Mouse (Mus musculus) cerebellum, adult (tissue): ENCODE measurements around the gene Ckap5.
"Not testable (repeated sequence)": the region's sequence is repeated elsewhere in the genome, so short reads cannot be mapped to it uniquely, and the experiment has no call there.

Experiments used
- ATAC-seq: cut with Nextera tagmentation; 2 replicates; pipeline ENCODE4 v1.9.2; 2017; ENCODE audit warnings: mild to moderate bottlenecking, moderate library complexity, mixed read lengths; ENCODE audit not compliant: insufficient number of reproducible peaks, low FRiP score, low TSS enrichment

Ckap5 gene

GRCm38 (mm10) chr2:91622356-91622755 is 95.8 kb downstream of the Ckap5 start:
- ATAC-seq: no peak

- not testable (repeated sequence) for ATAC-seq
Measured at GRCm38 (mm10) chr2:91623366-91623765, 96.8 kb downstream of the Ckap5 start.

DNA sequence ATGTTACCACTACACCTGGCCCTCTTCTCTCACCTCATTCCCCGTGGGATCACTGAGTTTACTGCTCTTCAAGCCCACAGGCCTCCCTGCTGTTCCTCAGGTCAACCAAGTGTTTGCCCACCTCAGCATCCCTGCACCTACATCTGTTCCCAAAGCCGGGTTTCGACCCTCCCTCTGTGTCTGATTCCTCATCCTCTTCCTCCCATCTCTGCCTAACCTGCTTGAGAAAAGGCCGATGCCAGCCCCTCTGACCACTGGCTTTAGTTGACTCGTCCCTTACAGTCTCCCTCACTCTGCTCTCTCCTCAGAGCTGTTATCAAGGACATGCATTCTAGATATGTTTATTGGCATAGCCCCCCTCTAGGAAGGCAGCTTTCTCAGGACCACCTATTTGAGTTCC is 100.9 kb downstream of the Ckap5 start:
- no peak for ATAC-seq

DNA sequence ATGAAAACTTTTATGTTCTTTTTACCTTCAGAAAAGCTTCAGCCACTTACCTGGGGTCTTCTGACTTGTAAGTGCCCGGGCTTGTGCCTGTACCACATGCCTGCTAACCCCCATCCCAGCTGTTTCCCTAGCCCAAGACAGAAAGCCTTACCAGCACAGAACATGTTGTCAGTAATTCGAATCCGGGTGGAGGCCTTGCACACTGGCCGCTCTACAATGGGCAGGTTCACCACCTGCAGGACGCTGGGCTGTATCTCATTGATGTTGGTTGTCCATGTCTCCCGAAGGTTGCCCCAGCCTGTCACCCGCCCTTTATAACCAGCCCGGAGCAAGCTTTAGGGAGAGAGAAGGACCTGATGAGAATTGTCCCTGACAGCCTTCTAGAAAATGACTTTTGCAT is 101.6 kb downstream of the Ckap5 start:
- no peak for ATAC-seq

GRCm38 (mm10) chr2:91629682-91630081 is 103.1 kb downstream of the Ckap5 start:
- no peak for ATAC-seq

GRCm38 (mm10) chr2:91630384-91630783 is 103.8 kb downstream of the Ckap5 start:
- ATAC-seq: no peak

DNA sequence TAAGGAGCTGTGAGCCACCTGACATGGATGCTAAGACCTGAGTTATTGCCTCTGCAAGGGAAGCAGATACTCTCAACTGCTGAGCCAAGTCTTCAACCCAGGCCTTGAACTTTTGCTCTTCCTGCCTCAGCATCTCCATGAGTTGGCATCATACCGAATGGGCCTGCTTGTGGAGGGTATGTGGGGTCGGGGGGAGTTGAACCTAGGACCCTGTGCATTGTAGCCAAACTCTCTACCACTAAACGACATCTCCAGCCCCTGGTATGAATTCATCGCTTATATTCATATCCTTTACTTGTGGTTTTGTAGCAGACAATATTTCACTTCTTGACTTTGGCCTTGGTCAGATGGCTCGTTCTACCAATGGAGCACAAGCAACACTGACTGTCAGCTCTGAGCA is 105.3 kb downstream of the Ckap5 start:
- no peak for ATAC-seq

DNA sequence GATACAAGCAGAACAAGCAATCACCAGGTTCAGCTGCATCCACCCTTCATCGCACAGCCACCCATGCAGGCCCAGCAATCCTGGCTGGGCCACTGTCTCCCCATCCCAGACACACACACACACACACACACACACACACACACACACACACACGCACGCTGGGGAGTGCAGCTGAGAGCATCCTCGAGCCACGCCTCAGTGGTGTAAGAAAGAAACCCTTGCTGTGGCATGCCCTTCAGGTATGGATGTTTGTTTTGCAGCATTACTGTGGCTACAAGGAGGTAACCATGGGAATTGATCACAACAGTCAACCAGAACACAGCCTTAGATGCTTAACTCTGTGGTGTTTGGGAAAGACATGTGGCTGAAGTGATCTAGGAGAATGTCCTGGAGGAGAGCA is 105.8 kb downstream of the Ckap5 start:
- ATAC-seq: no peak

- ATAC-seq: no peak
Measured at GRCm38 (mm10) chr2:91633334-91633977, 106.9 kb downstream of the Ckap5 start.

GRCm38 (mm10) chr2:91634841-91635240 is 108.3 kb downstream of the Ckap5 start:
- peak; percentile 38; the same call in 1 of the 2 replicates for ATAC-seq

DNA sequence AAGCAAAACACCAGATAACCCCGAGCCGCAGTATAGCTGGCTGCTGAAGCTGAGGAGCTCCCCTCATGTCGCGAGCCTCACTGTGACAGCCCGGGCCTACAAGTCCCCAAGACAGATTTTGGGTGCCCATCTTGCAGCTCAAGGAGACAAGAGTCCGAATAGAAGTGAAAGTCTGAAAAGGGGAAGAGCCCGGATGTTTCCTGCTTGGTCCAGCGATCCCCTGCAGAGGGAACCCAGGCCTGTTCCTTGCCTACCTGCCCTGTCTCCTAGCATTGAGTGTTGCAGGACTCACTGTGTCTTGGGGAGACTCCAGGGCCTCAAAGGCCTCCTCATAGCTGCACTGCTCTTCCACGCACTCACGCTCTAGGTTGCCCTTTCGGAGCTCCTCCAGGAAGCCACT is 108.9 kb downstream of the Ckap5 start:
- no peak for ATAC-seq

- ATAC-seq: no peak
Measured at GRCm38 (mm10) chr2:91636229-91636628, 109.7 kb downstream of the Ckap5 start, which contains the start of gene F2. F2 (minus strand) TSS chr2:91636414.

DNA sequence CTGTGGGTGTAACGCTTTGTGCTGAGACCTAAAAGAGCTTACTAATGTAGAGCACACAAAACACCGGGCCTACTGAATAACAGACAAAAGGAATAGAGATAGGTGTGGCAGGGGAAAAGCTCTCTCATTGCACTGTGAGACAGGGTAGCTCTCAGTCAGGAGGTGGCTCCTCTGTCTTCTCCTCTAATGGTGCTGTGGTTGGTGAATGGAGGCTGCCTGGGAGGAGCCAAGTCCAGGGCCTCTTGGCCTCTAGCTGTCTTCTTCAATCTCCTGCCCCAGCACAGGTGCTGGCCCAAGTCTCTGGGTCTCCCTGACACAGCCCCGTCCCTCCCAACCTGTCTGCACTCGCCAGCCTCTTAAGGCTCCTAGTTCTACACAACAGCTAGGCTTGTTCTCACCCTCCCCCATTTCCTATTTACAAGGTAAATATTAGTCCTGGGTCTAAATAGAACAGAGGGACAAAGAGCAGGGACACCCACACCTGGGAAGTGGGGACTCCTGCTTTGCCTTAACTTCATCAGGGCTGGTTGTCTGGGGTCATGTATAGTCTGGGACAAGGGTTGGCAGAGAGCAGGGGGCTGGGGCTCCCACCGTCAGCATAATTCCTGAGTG is 110.3 kb downstream of the Ckap5 start:
- no peak for ATAC-seq

DNA sequence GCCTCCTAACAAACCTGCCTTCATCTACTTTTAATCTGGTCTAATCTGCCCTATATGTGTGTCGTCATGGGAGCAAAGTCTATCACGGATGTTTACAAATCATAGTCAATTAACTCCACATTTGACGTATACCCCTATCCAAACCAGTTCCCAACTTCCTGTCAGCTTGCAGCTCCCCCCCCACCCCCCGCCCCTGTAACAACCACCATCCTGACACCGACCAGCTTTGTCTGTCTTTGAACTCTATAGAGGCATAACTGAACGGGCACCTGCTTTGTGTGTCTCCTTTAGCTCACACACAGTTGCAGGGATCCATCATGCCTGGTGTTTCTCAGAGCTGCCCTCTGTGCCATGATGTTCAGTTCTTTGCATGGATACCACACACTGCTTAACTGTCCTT is 112.4 kb downstream of the Ckap5 start:
- no peak for ATAC-seq

- ATAC-seq: no peak
Measured at GRCm38 (mm10) chr2:91642825-91643415, 116.4 kb downstream of the Ckap5 start.

- no peak for ATAC-seq
Measured at GRCm38 (mm10) chr2:91644021-91644420, 117.5 kb downstream of the Ckap5 start.

- ATAC-seq: no peak
Measured at GRCm38 (mm10) chr2:91645354-91645753, 118.8 kb downstream of the Ckap5 start.

DNA sequence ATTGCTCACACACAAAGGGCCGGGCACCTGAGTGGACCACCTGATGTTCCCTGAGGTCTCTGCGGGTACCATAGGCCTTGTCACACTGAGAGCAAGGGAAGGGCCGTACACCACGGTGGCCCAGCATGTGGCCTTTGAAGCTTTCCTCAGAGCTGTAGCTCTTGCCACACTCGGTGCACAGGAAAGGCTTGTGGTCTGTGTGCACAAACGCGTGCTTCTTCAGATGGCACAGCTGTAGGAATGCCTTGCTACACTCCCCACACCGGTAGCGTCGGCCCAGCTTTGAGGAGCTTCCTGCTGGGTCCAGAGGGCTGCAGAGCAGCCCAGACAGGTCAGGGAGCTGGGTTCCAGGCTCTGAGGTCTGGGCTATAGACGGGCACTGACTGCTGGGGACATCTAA is 119.2 kb downstream of the Ckap5 start:
- no peak for ATAC-seq

- ATAC-seq: no peak
Measured at GRCm38 (mm10) chr2:91646733-91647132, 120.2 kb downstream of the Ckap5 start.

DNA sequence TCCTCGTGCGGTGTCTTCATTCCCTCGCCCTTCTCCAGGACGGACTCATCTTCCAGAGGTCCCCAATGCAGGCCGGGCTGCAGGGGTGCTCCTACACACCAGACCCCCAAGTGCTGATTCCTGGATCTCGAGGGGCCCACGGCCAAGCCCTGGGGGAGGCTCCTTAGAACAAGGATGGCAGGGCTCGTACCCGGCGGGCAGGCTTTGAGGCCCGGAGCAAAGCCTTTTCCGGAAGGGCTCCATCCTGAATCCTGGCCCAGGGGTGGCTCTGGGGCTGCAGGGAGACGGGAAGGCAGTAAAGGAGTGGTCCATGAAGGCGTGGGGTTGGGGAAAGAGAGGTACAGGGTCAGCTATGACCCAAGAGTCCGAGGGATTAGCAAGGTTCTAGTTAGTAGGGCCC is 122.6 kb downstream of the Ckap5 start:
- ATAC-seq: peak; percentile 24; the same call in 1 of the 2 replicates

GRCm38 (mm10) chr2:91649553-91650359 is 123.2 kb downstream of the Ckap5 start, which contains the start of the genes Zfp408 and Arhgap1:
Zfp408 (minus strand) TSS chr2:91649791.
Arhgap1 (plus strand) TSS chr2:91649860.
- ATAC-seq: peak; percentile 84
